Mouse (Mus musculus) neural tube, embryonic 11.5 days (tissue): ENCODE data around the gene Matn3. TPM values are rescaled to one million over a fixed set of nuclear protein-coding genes. Genes with fewer than 3 reads are reported as not detected.

ENCODE experiments used
- ATAC-seq: fragments of 200-750 bp; cut with Nextera tagmentation; 2 replicates; pipeline ENCODE4 v1.8.0; 2017; ENCODE audit warnings: moderate number of reproducible peaks, mild to moderate bottlenecking, moderate TSS enrichment, moderate library complexity; ENCODE audit not compliant: insufficient read depth, low FRiP score, low TSS enrichment
- DNase-seq: peaks from one replicate; pipeline ENCODE4 v3.0.0-alpha.2; 2015; ENCODE audit warnings: low spot score
- H3K27ac ChIP-seq: fragments of 300-500 bp; sonication (generic); 2 replicates; pipeline ENCODE4 v1.5.1; 2014; ENCODE audit warnings: low read depth, mild to moderate bottlenecking, low read length
- H3K27me3 ChIP-seq: fragments of 300-500 bp; sonication (generic); 2 replicates; pipeline ENCODE4 v1.6.1; 2014; ENCODE audit warnings: mild to moderate bottlenecking, low read length, mixed read lengths; ENCODE audit not compliant: control insufficient read depth, insufficient read depth
- H3K36me3 ChIP-seq: fragments of 300-500 bp; sonication (generic); 2 replicates; pipeline ENCODE4 v1.6.1; 2014; ENCODE audit warnings: mild to moderate bottlenecking, low read length, moderate library complexity, mixed read lengths; ENCODE audit not compliant: control insufficient read depth, insufficient read depth
- H3K4me1 ChIP-seq: fragments of 300-500 bp; sonication (generic); 2 replicates; pipeline ENCODE4 v1.6.1; 2014; ENCODE audit warnings: low read length, mixed read lengths; ENCODE audit not compliant: control insufficient read depth, insufficient read depth
- H3K4me2 ChIP-seq: fragments of 300-500 bp; sonication (generic); 2 replicates; pipeline ENCODE4 v1.6.1; 2014; ENCODE audit warnings: low read depth, mild to moderate bottlenecking, moderate library complexity
- H3K4me3 ChIP-seq: fragments of 300-500 bp; sonication (generic); 2 replicates; pipeline ENCODE4 v1.5.1; 2014; ENCODE audit warnings: low read depth, low read length
- H3K9ac ChIP-seq: fragments of 300-500 bp; sonication (generic); 2 replicates; pipeline ENCODE4 v1.6.1; 2014; ENCODE audit warnings: mild to moderate bottlenecking, low read length
- H3K9me3 ChIP-seq: fragments of 300-500 bp; sonication (generic); 2 replicates; pipeline ENCODE4 v1.6.1; 2016; ENCODE audit warnings: low read length; ENCODE audit not compliant: control insufficient read depth
- WGBS: fragments of 180-500 bp; shearing (Covaris S2); extraction: QIAGEN DNeasy Blood & Tissue Kit; methylation state at CpG from one replicate; pipeline ENCODE4 v1.1.7; 2014; 5-methylcytosine and 5-hydroxymethylcytosine counted together
- polyA plus RNA-seq: library from polyadenylated mRNA; unstranded; fragments of >200 nt; fragmentation: Nextera tagmentation; extraction: Ambion mirVana; gene quantifications from 2 replicates; pipeline ENCODE4 v1.2.1, GENCODE M21; 2014

The Matn3 gene
- polyA plus RNA-seq, 1 experiment from 2014 or later = 2.7 TPM

DNA sequence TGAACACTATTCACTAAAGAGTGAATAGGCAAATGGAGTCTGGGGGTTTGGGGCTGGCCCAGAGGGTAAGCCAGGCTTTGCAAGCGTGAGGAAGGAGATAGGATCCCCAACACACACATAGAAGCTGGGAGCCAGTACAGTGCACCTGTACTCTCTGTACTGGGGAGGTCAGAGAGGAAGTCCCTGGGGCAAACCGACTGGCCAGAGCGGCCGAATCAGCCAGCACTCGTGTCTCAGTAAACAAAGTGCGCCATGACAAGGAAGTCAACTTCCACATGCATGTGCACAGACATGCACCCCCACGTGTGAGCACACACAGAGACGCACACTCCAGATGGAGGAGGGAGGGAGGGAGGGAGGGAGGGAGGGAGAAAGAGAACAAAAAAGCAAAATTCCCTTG, 45.5 kb downstream of the Matn3 start:
- DNase-seq = no peak
- Histone ChIP-seq H3K27ac (no peak overlapping the region), H3K4me1 (no peaks in the 10 kb centered on the region), H3K4me3 (no peak overlapping the region), H3K9me3 (no peaks in the 10 kb centered on the region), H3K36me3 (no peaks in the 10 kb centered on the region; the same call in none of the 2 replicates), H3K4me2 (no peak overlapping the region), H3K27me3 (no peaks in the 10 kb centered on the region), H3K9ac (no peak overlapping the region)
- WGBS = 86% methylated on average over 6 of the region's 8 CpGs
- ATAC-seq = no peak

- ATAC-seq = no peak
- Histone ChIP-seq H3K9ac (no peak overlapping the region), H3K27ac (no peak overlapping the region), H3K4me1 (no peaks in the 10 kb centered on the region), H3K36me3 (no peaks in the 10 kb centered on the region; the same call in none of the 2 replicates), H3K4me3 (no peak overlapping the region), H3K9me3 (no peaks in the 10 kb centered on the region), H3K27me3 (no peaks in the 10 kb centered on the region), H3K4me2 (no peak overlapping the region)
- DNase-seq = no peak
- WGBS = 90% methylated on average over 4 of the region's 4 CpGs
These were observed 50.6 kb downstream of the Matn3 start for GRCm38 (mm10) chr12:8998318-8998717.

- WGBS = 17% methylated on average over 5 of the region's 5 CpGs
- H3K4me1 ChIP-seq = no peaks in the 10 kb centered on the region
- no peaks in the 10 kb centered on the region; the same call in 1 of the 2 replicates for H3K36me3 ChIP-seq
- H3K9me3 ChIP-seq = no peaks in the 10 kb centered on the region
- H3K4me3 ChIP-seq = no peak overlapping the region
- no peak for ATAC-seq
- H3K27ac ChIP-seq = no peak overlapping the region
- peak; percentile 69 for DNase-seq
- H3K9ac ChIP-seq = no peak overlapping the region
- no peak overlapping the region for H3K4me2 ChIP-seq
- no peaks in the 10 kb centered on the region for H3K27me3 ChIP-seq
These were observed 54.4 kb downstream of the Matn3 start for GRCm38 (mm10) chr12:9002038-9002648.

DNA sequence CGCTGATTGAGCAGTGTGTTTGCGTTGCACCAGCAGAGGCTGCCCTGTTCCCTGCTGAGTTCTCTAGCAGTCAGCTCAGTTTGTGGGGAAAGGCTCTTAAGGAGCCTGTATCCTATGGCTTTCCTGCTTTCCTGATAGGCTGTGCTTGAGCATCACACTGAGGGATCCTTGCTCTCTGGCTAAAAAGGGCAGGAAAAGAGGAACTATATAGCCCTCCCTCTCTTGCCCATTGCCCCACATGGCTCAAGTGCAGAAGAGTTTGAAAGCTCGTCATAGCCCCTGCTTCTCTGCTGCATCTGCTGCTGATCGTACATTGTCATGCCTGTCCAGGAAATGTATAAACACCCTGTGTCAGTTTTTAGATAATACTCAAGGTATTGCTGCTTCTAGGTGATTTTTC, 59.4 kb downstream of the Matn3 start:
- H3K9me3 ChIP-seq = no peaks in the 10 kb centered on the region
- DNase-seq (no peak), ATAC-seq (no peak)
- no peaks in the 10 kb centered on the region for H3K36me3 ChIP-seq
- WGBS = 50% methylated on average over 4 of the region's 4 CpGs
- no peak overlapping the region for H3K4me2 ChIP-seq
- no peak overlapping the region for H3K4me3 ChIP-seq
- no peak overlapping the region for H3K27ac ChIP-seq
- H3K27me3 ChIP-seq = no peaks in the 10 kb centered on the region
- H3K4me1 ChIP-seq = no peaks in the 10 kb centered on the region
- H3K9ac ChIP-seq = no peak overlapping the region

GRCm38 (mm10) chr12:9007811-9008210, 60.1 kb downstream of the Matn3 start:
- H3K4me1 ChIP-seq = no peaks in the 10 kb centered on the region
- H3K4me3 ChIP-seq = no peak overlapping the region
- 94% methylated on average over 6 of the region's 6 CpGs for WGBS
- no peaks in the 10 kb centered on the region for H3K9me3 ChIP-seq
- no peaks in the 10 kb centered on the region for H3K36me3 ChIP-seq
- H3K4me2 ChIP-seq = no peak overlapping the region
- no peak for DNase-seq
- H3K9ac ChIP-seq = no peak overlapping the region
- no peak for ATAC-seq
- H3K27me3 ChIP-seq = no peaks in the 10 kb centered on the region
- no peak overlapping the region for H3K27ac ChIP-seq

- H3K4me3 ChIP-seq = no peak overlapping the region
- 65% methylated on average over 4 of the region's 4 CpGs for WGBS
- DNase-seq (no peak), ATAC-seq (no peak)
- H3K36me3 ChIP-seq = no peaks in the 10 kb centered on the region
- no peaks in the 10 kb centered on the region for H3K4me1 ChIP-seq
- no peak overlapping the region for H3K9ac ChIP-seq
- no peaks in the 10 kb centered on the region for H3K9me3 ChIP-seq
- H3K27me3 ChIP-seq = no peaks in the 10 kb centered on the region
- H3K27ac ChIP-seq = no peak overlapping the region
- H3K4me2 ChIP-seq = no peak overlapping the region
These were observed 62.6 kb downstream of the Matn3 start for GRCm38 (mm10) chr12:9010311-9010710.

DNA sequence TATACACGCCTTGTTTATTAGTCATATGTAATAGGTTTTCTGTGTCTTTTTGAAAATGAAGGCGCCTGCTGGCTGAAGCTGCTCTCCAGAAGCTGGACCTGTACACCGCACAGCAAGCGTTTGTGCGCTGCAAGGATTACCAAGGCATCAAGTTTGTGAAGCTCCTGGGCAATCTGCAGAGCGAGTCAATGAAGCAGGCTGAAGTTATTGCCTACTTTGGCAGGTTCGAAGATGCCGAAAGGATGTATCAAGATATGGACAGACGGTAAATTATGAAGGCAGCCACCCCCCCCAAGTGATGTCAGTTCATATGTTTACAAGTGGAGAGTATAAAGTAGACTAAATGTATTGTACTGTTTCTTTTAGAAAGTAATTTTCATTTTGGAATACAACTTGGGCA, 68.6 kb downstream of the Matn3 start:
- no peak overlapping the region for H3K4me2 ChIP-seq
- H3K27me3 ChIP-seq = no peaks in the 10 kb centered on the region
- no peaks in the 10 kb centered on the region for H3K4me1 ChIP-seq
- H3K9ac ChIP-seq = no peak overlapping the region
- H3K9me3 ChIP-seq = no peaks in the 10 kb centered on the region
- 94% methylated on average over 9 of the region's 9 CpGs for WGBS
- H3K36me3 ChIP-seq = no peaks in the 10 kb centered on the region
- no peak overlapping the region for H3K27ac ChIP-seq
- no peak for DNase-seq
- ATAC-seq = no peak
- no peak overlapping the region for H3K4me3 ChIP-seq

DNA sequence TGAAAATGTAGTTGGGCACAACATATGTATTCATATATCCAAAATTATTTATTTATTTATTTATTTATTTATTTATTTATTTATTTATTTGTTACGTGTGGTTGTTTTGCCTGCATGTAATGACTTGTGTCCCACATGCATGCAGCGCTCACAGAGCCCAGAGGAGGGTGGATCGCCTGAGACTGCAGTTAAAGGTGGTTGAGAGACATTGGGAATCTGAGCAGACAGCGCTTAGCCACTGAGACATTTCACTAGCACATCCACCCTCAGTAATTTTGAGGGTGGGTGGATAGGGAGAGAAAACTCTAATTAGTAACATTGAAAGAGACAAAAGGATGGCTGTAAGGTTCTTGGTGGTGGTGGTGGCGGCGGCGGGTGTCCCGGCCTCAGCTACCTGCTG, 72.7 kb downstream of the Matn3 start:
- 95% methylated on average over 8 of the region's 8 CpGs for WGBS
- ATAC-seq (no peak), DNase-seq (no peak)
- no peak overlapping the region for H3K27ac ChIP-seq
- H3K27me3 ChIP-seq = no peaks in the 10 kb centered on the region
- no peak overlapping the region for H3K4me2 ChIP-seq
- no peaks in the 10 kb centered on the region for H3K36me3 ChIP-seq
- no peak overlapping the region for H3K4me3 ChIP-seq
- H3K4me1 ChIP-seq = no peaks in the 10 kb centered on the region
- H3K9me3 ChIP-seq = no peaks in the 10 kb centered on the region
- no peak overlapping the region for H3K9ac ChIP-seq

GRCm38 (mm10) chr12:9020986-9021385, 73.3 kb downstream of the Matn3 start:
- ATAC-seq = no peak
- Histone ChIP-seq H3K9ac (no peak overlapping the region), H3K36me3 (no peaks in the 10 kb centered on the region), H3K4me3 (no peak overlapping the region), H3K4me1 (no peaks in the 10 kb centered on the region), H3K27me3 (no peaks in the 10 kb centered on the region), H3K27ac (no peak overlapping the region), H3K9me3 (no peaks in the 10 kb centered on the region), H3K4me2 (no peak overlapping the region)
- DNase-seq = no peak
- WGBS = 71% methylated on average over 3 of the region's 3 CpGs
